Mouse (Mus musculus): ENCODE data around the gene Tab2. TPM values are rescaled to one million over a fixed set of nuclear protein-coding genes. Genes with fewer than 3 reads are reported as not detected.
A peak's percentile ranks its signal among the peaks of the same experiment; 100 is the strongest.

The Tab2 gene
- polyA plus RNA-seq, 1 experiment from 2014 or later, result 8.3 TPM

- ATAC-seq (ENCODE audit: low read depth), result peak; percentile 22
- no peaks in the 10 kb centered on the region for H3K27me3 ChIP-seq (ENCODE audit: control insufficient read depth, insufficient read depth, low read depth, low read length)
- H3K4me3 ChIP-seq (ENCODE audit: low read depth, low read length), result peak overlapping the region; percentile 94
- 1% methylated on average over 24 of the region's 31 CpGs for WGBS (ENCODE audit: insufficient replicate concordance)
- H3K4me1 ChIP-seq (ENCODE audit: control insufficient read depth, low read depth, low read length), result peaks cover 27% of the 10 kb centered on the region
- peak overlapping the region; percentile 92 for H3K4me2 ChIP-seq (ENCODE audit: low read depth, low read length)
- H3K27ac ChIP-seq (ENCODE audit: low read length), result peak overlapping the region; percentile 93
- no peaks in the 10 kb centered on the region; the same call in 1 of the 2 replicates for H3K36me3 ChIP-seq (ENCODE audit: control insufficient read depth, insufficient read depth)
- H3K9me3 ChIP-seq (replicated peaks; ENCODE audit: control insufficient read depth, low read length), result no peaks in the 10 kb centered on the region
- H3K9ac ChIP-seq (ENCODE audit: low read depth, low read length), result peak overlapping the region; percentile 97
Measured at GRCm38 (mm10) chr10:7954989-7955633, 919 bp downstream of the Tab2 start.

GRCm38 (mm10) chr10:7954627-7954988 is 1.4 kb downstream of the Tab2 start:
- H3K27ac ChIP-seq (ENCODE audit: low read length), result peak overlapping the region; percentile 93
- ATAC-seq (ENCODE audit: low read depth), result no peak
- peak overlapping the region; percentile 92 for H3K4me2 ChIP-seq (ENCODE audit: low read depth, low read length)
- H3K9ac ChIP-seq (ENCODE audit: low read depth, low read length), result peak overlapping the region; percentile 97
- under 1% methylated on average over 5 of the region's 5 CpGs for WGBS (ENCODE audit: insufficient replicate concordance)
- H3K4me3 ChIP-seq (ENCODE audit: low read depth, low read length), result peak overlapping the region; percentile 94
- H3K4me1 ChIP-seq (ENCODE audit: control insufficient read depth, low read depth, low read length), result peaks cover 27% of the 10 kb centered on the region
- H3K9me3 ChIP-seq (replicated peaks; ENCODE audit: control insufficient read depth, low read length), result no peaks in the 10 kb centered on the region
- H3K27me3 ChIP-seq (ENCODE audit: control insufficient read depth, insufficient read depth, low read depth, low read length), result no peaks in the 10 kb centered on the region
- no peaks in the 10 kb centered on the region; the same call in 1 of the 2 replicates for H3K36me3 ChIP-seq (ENCODE audit: control insufficient read depth, insufficient read depth)

- ATAC-seq (ENCODE audit: low read depth), result no peak
- H3K4me2 ChIP-seq (ENCODE audit: low read depth, low read length), result no peak overlapping the region
- H3K4me3 ChIP-seq (ENCODE audit: low read depth, low read length), result no peak overlapping the region
- no peak overlapping the region for H3K27ac ChIP-seq (ENCODE audit: low read length)
- no peaks in the 10 kb centered on the region for H3K27me3 ChIP-seq (ENCODE audit: control insufficient read depth, insufficient read depth, low read depth, low read length)
- H3K9ac ChIP-seq (ENCODE audit: low read depth, low read length), result no peak overlapping the region
- no peaks in the 10 kb centered on the region for H3K36me3 ChIP-seq (ENCODE audit: control insufficient read depth, insufficient read depth)
- no peaks in the 10 kb centered on the region for H3K4me1 ChIP-seq (ENCODE audit: control insufficient read depth, low read depth, low read length)
- 52% methylated on average over 3 of the region's 3 CpGs for WGBS (ENCODE audit: insufficient replicate concordance)
- H3K9me3 ChIP-seq (replicated peaks; ENCODE audit: control insufficient read depth, low read length), result no peaks in the 10 kb centered on the region
Measured at GRCm38 (mm10) chr10:7943006-7943405, 13.0 kb downstream of the Tab2 start.

DNA sequence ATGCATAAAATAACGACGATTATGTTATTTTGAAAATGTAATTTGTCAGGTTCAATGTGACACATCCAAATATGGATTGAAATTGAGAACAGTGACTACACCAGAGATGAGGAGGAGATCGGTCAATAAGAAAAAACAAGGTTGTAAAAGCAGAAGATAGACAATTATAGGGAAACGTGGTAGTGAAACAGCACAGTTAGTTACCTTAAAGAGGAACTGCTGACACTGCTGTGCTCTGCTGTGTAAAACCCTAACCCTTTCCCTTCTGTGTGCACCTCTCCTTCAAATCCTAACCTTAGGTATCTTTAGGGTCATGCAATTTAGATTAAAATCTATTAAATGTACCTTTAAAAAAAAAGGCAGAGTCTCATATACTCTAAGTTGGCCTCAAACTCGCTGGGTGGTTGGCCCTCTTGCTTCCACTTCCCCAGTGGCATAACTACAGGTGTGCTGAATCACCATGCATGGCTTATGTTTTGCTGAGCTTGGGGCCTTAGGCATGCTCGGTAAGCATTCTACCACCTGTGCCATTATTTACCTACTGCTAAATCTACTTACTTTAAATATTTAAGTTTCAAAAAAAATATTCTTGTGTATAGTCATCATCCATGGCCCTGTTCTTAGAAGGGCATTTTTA is 19.4 kb downstream of the Tab2 start:
- Histone ChIP-seq H3K9ac (ENCODE audit: low read depth, low read length) (no peak overlapping the region), H3K4me1 (ENCODE audit: control insufficient read depth, low read depth, low read length) (peaks cover 7% of the 10 kb centered on the region), H3K36me3 (ENCODE audit: control insufficient read depth, insufficient read depth) (no peaks in the 10 kb centered on the region), H3K9me3 (replicated peaks; ENCODE audit: control insufficient read depth, low read length) (no peaks in the 10 kb centered on the region), H3K4me3 (ENCODE audit: low read depth, low read length) (no peak overlapping the region), H3K4me2 (ENCODE audit: low read depth, low read length) (no peak overlapping the region), H3K27me3 (ENCODE audit: control insufficient read depth, insufficient read depth, low read depth, low read length) (no peaks in the 10 kb centered on the region), H3K27ac (ENCODE audit: low read length) (no peak overlapping the region)
- ATAC-seq (ENCODE audit: low read depth), result no peak
- 48% methylated on average over 6 of the region's 6 CpGs for WGBS (ENCODE audit: insufficient replicate concordance)

DNA sequence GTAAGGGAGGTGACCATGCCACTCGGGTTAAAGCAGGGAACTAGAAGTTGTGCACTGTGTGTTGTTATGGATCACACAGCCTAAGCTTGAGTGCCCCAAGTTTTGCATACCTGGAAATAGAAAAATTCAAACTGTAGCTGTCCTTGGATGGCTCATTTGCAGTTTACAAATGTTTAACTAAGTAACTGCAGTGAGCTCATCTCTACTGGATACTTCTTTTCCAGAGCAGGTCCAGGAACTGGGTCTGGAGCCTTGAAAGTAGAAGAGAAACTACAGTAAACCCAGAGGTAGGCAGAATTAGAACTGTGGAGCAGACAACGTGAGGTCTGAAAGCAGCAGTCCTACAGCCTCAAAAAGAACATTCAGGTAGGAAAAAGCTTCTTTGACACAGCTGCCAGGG is 23.1 kb downstream of the Tab2 start:
- H3K27ac ChIP-seq (ENCODE audit: low read length), result no peak overlapping the region
- no peak overlapping the region for H3K4me3 ChIP-seq (ENCODE audit: low read depth, low read length)
- WGBS (ENCODE audit: insufficient replicate concordance), result 71% methylated on average over 2 of the region's 2 CpGs

GRCm38 (mm10) chr10:7928996-7929395 is 27.0 kb downstream of the Tab2 start:
- whole genome bisulfite sequencing (ENCODE audit: insufficient replicate concordance), result 58% methylated on average over 9 of the region's 9 CpGs
- Histone ChIP-seq H3K4me2 (ENCODE audit: low read depth, low read length) (no peak overlapping the region), H3K9ac (ENCODE audit: low read depth, low read length) (no peak overlapping the region), H3K9me3 (replicated peaks; ENCODE audit: control insufficient read depth, low read length) (no peaks in the 10 kb centered on the region), H3K27me3 (ENCODE audit: control insufficient read depth, insufficient read depth, low read depth, low read length) (no peaks in the 10 kb centered on the region), H3K4me1 (ENCODE audit: control insufficient read depth, low read depth, low read length) (no peaks in the 10 kb centered on the region; the same call in 1 of the 2 replicates), H3K4me3 (ENCODE audit: low read depth, low read length) (no peak overlapping the region), H3K36me3 (ENCODE audit: control insufficient read depth, insufficient read depth) (no peaks in the 10 kb centered on the region), H3K27ac (ENCODE audit: low read length) (no peak overlapping the region)
- no peak for ATAC-seq (ENCODE audit: low read depth)

More for the DNA sequence above, 23.1 kb downstream of the Tab2 start:
- H3K4me2 ChIP-seq (ENCODE audit: low read depth, low read length), result no peak overlapping the region
- ATAC-seq (ENCODE audit: low read depth), result no peak
- no peaks in the 10 kb centered on the region for H3K27me3 ChIP-seq (ENCODE audit: control insufficient read depth, insufficient read depth, low read depth, low read length)
- no peaks in the 10 kb centered on the region for H3K9me3 ChIP-seq (replicated peaks; ENCODE audit: control insufficient read depth, low read length)
- no peaks in the 10 kb centered on the region for H3K36me3 ChIP-seq (ENCODE audit: control insufficient read depth, insufficient read depth)
- peaks cover 7% of the 10 kb centered on the region for H3K4me1 ChIP-seq (ENCODE audit: control insufficient read depth, low read depth, low read length)
- H3K9ac ChIP-seq (ENCODE audit: low read depth, low read length), result no peak overlapping the region

DNA sequence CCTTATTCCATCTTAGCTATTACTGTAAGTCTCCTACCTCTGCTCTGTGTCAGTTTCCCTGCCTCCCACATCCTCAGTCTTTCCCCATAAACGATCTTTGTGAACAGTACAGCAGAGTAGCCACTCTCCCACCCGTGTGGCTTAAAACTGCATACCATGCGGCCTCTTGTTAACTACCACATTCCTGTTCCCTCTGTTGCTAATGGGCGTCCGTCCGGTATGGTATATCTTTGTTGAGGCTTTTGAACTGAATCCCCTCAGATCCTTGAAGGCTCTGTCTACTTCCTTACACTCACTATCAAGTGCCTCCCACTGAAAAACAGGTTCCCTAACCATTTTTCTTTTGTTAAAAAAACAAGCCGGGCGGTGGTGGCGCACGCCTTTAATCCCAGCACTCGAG is 30.5 kb downstream of the Tab2 start:
- H3K9ac ChIP-seq (ENCODE audit: low read depth, low read length), result no peak overlapping the region
- H3K9me3 ChIP-seq (replicated peaks; ENCODE audit: control insufficient read depth, low read length), result no peaks in the 10 kb centered on the region
- no peak overlapping the region for H3K4me3 ChIP-seq (ENCODE audit: low read depth, low read length)
- H3K27me3 ChIP-seq (ENCODE audit: control insufficient read depth, insufficient read depth, low read depth, low read length), result no peaks in the 10 kb centered on the region
- H3K36me3 ChIP-seq (ENCODE audit: control insufficient read depth, insufficient read depth), result peaks cover 6% of the 10 kb centered on the region
- no peaks in the 10 kb centered on the region for H3K4me1 ChIP-seq (ENCODE audit: control insufficient read depth, low read depth, low read length)
- ATAC-seq (ENCODE audit: low read depth), result no peak
- no peak overlapping the region for H3K4me2 ChIP-seq (ENCODE audit: low read depth, low read length)
- WGBS (ENCODE audit: insufficient replicate concordance), result 78% methylated on average over 11 of the region's 11 CpGs
- H3K27ac ChIP-seq (ENCODE audit: low read length), result no peak overlapping the region

GRCm38 (mm10) chr10:7923433-7923832 is 32.6 kb downstream of the Tab2 start:
- Histone ChIP-seq H3K9ac (ENCODE audit: low read depth, low read length) (no peak overlapping the region), H3K4me2 (ENCODE audit: low read depth, low read length) (no peak overlapping the region), H3K27me3 (ENCODE audit: control insufficient read depth, insufficient read depth, low read depth, low read length) (no peaks in the 10 kb centered on the region), H3K36me3 (ENCODE audit: control insufficient read depth, insufficient read depth) (peaks cover 24% of the 10 kb centered on the region), H3K27ac (ENCODE audit: low read length) (no peak overlapping the region), H3K9me3 (replicated peaks; ENCODE audit: control insufficient read depth, low read length) (no peaks in the 10 kb centered on the region), H3K4me3 (ENCODE audit: low read depth, low read length) (no peak overlapping the region), H3K4me1 (ENCODE audit: control insufficient read depth, low read depth, low read length) (no peaks in the 10 kb centered on the region)
- no peak for ATAC-seq (ENCODE audit: low read depth)
- WGBS (ENCODE audit: insufficient replicate concordance), result 83% methylated on average over 1 of the region's 1 CpGs

- 84% methylated on average over 10 of the region's 10 CpGs for WGBS (ENCODE audit: insufficient replicate concordance)
- H3K9me3 ChIP-seq (replicated peaks; ENCODE audit: control insufficient read depth, low read length), result no peaks in the 10 kb centered on the region
- H3K4me3 ChIP-seq (ENCODE audit: low read depth, low read length), result no peak overlapping the region
- no peak overlapping the region for H3K9ac ChIP-seq (ENCODE audit: low read depth, low read length)
- H3K27ac ChIP-seq (ENCODE audit: low read length), result no peak overlapping the region
- no peak for ATAC-seq (ENCODE audit: low read depth)
- H3K4me1 ChIP-seq (ENCODE audit: control insufficient read depth, low read depth, low read length), result no peaks in the 10 kb centered on the region
- no peaks in the 10 kb centered on the region for H3K27me3 ChIP-seq (ENCODE audit: control insufficient read depth, insufficient read depth, low read depth, low read length)
- peaks cover 29% of the 10 kb centered on the region for H3K36me3 ChIP-seq (ENCODE audit: control insufficient read depth, insufficient read depth)
- H3K4me2 ChIP-seq (ENCODE audit: low read depth, low read length), result no peak overlapping the region
Measured at GRCm38 (mm10) chr10:7911268-7911667, 44.8 kb downstream of the Tab2 start.
